Mouse (Mus musculus) olfactory bulb, adult 2 months (tissue): ENCODE results near the gene Nfkbie.

Source experiments
- CTCF ChIP-seq: fragments of 200-500 bp; IDR thresholded peaks from 2 replicates; pipeline ENCODE4 v1.5.1; 2012; ENCODE audit warnings: low read depth, mild to moderate bottlenecking, low read length, moderate library complexity; ENCODE audit not compliant: insufficient read depth
- POLR2A ChIP-seq: fragments of 200-500 bp; IDR thresholded peaks from 2 replicates; pipeline ENCODE4 v1.6.1; 2012; ENCODE audit warnings: mild to moderate bottlenecking, low read depth, low read length, moderate library complexity; ENCODE audit not compliant: insufficient read depth

DNA sequence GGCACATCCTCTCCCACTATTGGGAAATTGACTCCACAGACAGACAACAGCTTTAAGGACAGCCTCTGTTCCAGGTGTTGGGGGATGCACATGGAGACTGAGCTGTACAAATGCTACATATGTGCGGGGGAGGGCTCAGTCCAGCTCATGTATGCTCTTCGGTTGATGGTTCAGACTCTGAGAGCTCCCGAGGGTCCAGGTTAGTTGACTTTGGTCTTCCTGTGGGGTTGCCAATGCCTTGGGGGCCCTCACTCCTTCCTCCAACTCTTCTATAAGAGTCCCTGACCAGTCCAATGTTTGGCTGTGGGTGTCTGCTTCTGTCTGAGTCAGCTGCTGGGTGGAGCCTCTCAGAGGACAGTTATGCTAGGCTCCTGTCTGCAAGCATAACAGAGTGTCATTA lies 2.4 kb upstream of the Nfkbie start:
- TF ChIP-seq CTCF (no peak), POLR2A (no peak)
